Mouse (Mus musculus) adrenal gland, postnatal 25 days (tissue): ENCODE results near the gene Olfr701. TPM values are rescaled to one million over a fixed set of nuclear protein-coding genes. Genes with fewer than 3 reads are reported as not detected.

Experiments
- DNase-seq: peaks from one replicate; pipeline ENCODE4 v3.0.0; 2021; ENCODE audit warnings: mixed read lengths
- long read RNA-seq: library from polyadenylated mRNA; stranded (forward); transcript quantifications from one replicate; pipeline ENCODE4 v2.0.0, GENCODE M21; 2021
- total RNA-seq: library from RNA; stranded (reverse); gene quantifications from 2 replicates; pipeline ENCODE4 v1.2.3, GENCODE M21; 2021

Gene Olfr701
- not detected in 2 replicates for total RNA-seq
- long read RNA-seq = 0 reads

- no peak for DNase-seq
Measured at GRCm38 (mm10) chr7:106813829-106814228, at the start of gene Olfr701. Olfr701 (plus strand) TSS chr7:106814129.

DNA sequence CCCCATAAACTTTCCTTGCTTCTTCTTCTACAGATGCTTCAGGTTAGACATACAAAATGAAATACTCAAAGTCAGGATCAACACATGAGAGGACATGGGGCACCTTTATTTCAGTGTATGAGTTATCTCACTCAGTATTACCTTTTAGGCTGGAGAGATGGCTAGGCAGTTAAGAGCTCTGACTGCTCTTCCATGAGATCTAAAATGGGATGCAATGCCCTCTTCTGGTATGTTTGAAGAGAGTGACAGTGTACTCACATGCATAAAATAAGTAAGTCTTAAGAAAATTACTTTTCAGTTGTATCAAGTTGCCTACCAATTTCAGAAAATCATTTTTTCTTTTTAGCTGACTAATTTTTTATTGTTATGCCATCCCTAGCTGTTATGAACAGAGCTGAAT, 25.6 kb upstream of the Olfr701 start:
- DNase-seq = no peak

DNA sequence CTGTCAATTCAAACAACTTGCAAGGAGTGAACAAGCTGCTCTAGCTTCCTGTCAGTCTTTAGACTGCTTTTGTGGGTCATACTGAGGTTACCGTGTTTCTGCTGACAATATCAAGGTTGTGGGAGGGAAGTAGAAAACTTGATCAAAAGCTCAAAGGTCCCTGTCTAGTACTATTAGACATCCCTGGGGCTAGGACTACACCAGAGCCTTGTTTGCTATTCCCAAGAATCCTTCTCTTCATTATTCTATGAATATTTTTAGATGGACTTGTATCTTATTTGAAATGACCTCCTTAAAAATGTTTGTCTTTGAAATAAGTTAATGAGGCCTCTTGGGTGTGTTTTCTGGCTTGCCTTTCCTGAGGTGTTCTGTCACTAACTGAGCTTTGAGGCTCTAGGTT, 20.8 kb upstream of the Olfr701 start, which contains the start of gene Olfr699:
TSS of gene Olfr699 (minus strand) at position 101 of the 400 bp plus-strand sequence.
- no peak for DNase-seq

- DNase-seq = no peak
Measured at GRCm38 (mm10) chr7:106808734-106809133, 5.2 kb upstream of the Olfr701 start, which contains the start of gene Olfr700. Olfr700 (minus strand) TSS chr7:106808834.

GRCm38 (mm10) chr7:106815775-106816174, 1.8 kb downstream of the Olfr701 start:
- DNase-seq = no peak

DNA sequence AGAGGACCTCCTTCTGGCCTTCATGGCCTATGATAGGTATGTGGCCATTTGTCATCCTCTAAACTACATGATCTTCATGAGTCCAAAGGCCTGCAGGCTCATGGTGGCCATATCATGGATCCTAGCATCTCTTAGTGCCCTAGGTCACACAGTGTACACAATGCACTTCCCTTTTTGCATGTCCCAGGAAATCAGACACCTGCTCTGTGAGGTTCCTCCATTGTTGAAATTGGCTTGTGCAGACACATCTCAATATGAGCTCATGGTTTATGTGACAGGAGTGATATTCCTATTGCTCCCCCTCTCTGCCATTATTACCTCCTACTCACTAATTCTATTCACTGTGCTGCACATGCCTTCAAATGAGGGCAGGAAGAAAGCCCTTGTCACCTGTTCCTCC, 4.5 kb downstream of the Olfr701 start:
- no peak for DNase-seq

- DNase-seq = no peak
Measured at GRCm38 (mm10) chr7:106833793-106834192, 19.9 kb downstream of the Olfr701 start, which contains the start of gene Olfr702. Olfr702 (minus strand) TSS chr7:106833893.

DNA sequence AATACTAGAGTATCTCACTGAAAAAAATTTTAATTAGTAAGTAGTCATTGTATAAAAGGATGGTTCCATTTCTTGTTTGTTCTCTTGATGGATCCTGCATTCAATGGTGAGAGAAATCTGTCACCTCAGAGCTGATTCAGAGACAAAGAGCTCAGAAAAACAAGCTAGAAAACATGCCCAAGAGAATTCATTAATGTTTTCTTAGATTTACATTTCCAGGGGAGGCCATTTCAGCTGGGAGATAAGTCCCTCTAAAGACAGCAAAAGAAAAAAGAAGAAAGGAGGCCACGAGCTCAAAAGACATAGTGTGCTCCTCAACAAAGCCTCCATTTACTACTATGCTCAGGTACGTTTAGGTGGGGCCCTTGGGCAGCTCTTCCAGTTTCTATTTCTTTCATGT, 29.1 kb downstream of the Olfr701 start, which contains the start of gene Olfr703:
TSS of gene Olfr703 (plus strand) at position 301 of the 400 bp plus-strand sequence.
- DNase-seq = no peak

DNA sequence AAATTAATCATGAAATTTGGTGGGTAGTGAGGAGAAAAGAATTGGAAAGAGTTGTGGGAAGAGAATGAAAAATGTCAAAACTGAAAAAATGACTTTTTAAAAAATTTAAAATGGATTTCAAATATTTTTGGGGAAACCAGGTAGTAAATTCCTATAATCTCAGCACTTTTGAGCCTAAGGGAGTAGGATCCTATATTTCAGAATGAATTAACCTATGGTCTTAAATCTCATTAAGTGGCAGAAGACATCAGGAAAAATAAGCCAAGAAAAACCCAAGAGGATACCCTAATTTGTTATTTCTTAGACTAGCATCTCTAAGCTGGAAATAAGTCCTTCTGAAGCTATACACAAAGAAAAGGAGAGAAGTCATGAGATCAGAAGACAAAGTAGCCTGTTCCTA, 49.0 kb downstream of the Olfr701 start, which contains the start of gene Olfr704:
TSS of gene Olfr704 (plus strand) at position 301 of the 400 bp plus-strand sequence.
- no peak for DNase-seq

Other genes with a start within 250 kb of the Olfr701 start
- gene Olfr693, start 133.5 kb upstream of the Olfr701 start, total RNA-seq = not detected in 2 replicates
- gene Olfr694, start 122.3 kb upstream of the Olfr701 start, total RNA-seq = not detected in 2 replicates
- gene Olfr695, start 97.7 kb upstream of the Olfr701 start, total RNA-seq = not detected in 2 replicates
- not detected in 2 replicates for gene Olfr697, start 71.7 kb upstream of the Olfr701 start, total RNA-seq
- gene Olfr698, start 58.7 kb upstream of the Olfr701 start, total RNA-seq = not detected in 2 replicates
- not detected in 2 replicates for gene Olfr699, start 20.9 kb upstream of the Olfr701 start, total RNA-seq
- not detected in 2 replicates for gene Olfr700, start 5.3 kb upstream of the Olfr701 start, total RNA-seq
- not detected in 2 replicates for gene Olfr702, start 19.8 kb downstream of the Olfr701 start, total RNA-seq
- gene Olfr703, start 29.2 kb downstream of the Olfr701 start, total RNA-seq = not detected in 2 replicates
- not detected in 2 replicates for gene Olfr704, start 49.1 kb downstream of the Olfr701 start, total RNA-seq
- gene Olfr705, start 62.8 kb downstream of the Olfr701 start, total RNA-seq = not detected in 2 replicates
- gene Olfr706, start 74.0 kb downstream of the Olfr701 start, total RNA-seq = not detected in 2 replicates
- not detected in 2 replicates for gene Olfr707, start 87.1 kb downstream of the Olfr701 start, total RNA-seq
- not detected in 2 replicates for gene Olfr1532-ps1, start 93.9 kb downstream of the Olfr701 start, total RNA-seq
- 0.06 TPM in 1 of 2 replicates, not detected in the other for gene Olfr709-ps1, start 118.1 kb downstream of the Olfr701 start, total RNA-seq
- not detected in 2 replicates for gene Olfr710, start 134.2 kb downstream of the Olfr701 start, total RNA-seq
- gene Olfr6, start 149.8 kb downstream of the Olfr701 start, total RNA-seq = not detected in 2 replicates
- gene Olfr711, start 161.3 kb downstream of the Olfr701 start, total RNA-seq = not detected in 2 replicates
- not detected in 2 replicates for gene Olfr2, start 191.9 kb downstream of the Olfr701 start, total RNA-seq
- not detected in 2 replicates for gene Olfr713, start 217.0 kb downstream of the Olfr701 start, total RNA-seq